16 mouse cellular contexts compared by ENCODE assay signal in the genomic region with DNA sequence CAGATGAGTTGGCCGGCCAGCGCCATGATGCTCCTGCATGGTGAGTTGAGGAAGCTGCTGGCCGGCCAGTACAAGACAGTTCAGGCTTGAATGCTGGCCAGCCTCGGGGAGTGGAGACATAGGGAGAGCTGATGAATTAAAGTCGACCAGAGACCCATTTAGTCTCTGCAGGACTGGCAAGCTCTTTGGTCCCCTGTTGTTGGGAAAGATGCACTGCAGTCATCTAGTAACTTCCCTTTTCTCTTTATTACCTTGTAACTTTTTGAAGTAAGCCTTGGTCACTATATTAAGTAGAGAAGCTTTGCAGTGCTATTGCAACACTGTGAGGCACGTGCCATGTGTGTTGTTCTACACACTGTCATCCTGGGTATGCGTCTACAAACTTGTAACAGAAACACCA. TPM values are rescaled to one million over a fixed set of nuclear protein-coding genes. Genes with fewer than 3 reads are reported as not detected.
DNase-seq lines count a peak whose midpoint lies in the region; ATAC-seq and TF ChIP-seq lines count a peak whose summit lies in the region.
"Had no signal": no experiment of that assay in that cellular context is flagged by ENCODE, and none has a peak within 500 bp of the region (broad histone marks: within the 10 kb centered on the region; RNA-seq: fewer than 3 reads in every experiment).

No protein-coding gene starts in this region.

- no peak overlapping the region for H3K4me3 ChIP-seq in heart, adult 2 months
- no peak overlapping the region for H3K4me3 ChIP-seq in stomach, postnatal 0 days (ENCODE audit: low read depth, low read length)
- no peak overlapping the region for H3K4me3 ChIP-seq in forebrain, embryonic 16.5 days (replicated peaks; ENCODE audit: low read length)
- H3K4me3 ChIP-seq: limb, embryonic 13.5 days had no signal

- no peak overlapping the region for H3K4me2 ChIP-seq in stomach, postnatal 0 days (replicated peaks; ENCODE audit: low read depth)
- H3K4me2 ChIP-seq in forebrain, embryonic 16.5 days (ENCODE audit: low read length) = no peak overlapping the region
- H3K4me2 ChIP-seq: limb, embryonic 13.5 days had no signal

- WGBS in heart, adult 2 months = 66% methylated on average over 7 of the region's 7 CpGs
- whole genome bisulfite sequencing in stomach, postnatal 0 days = 47% methylated on average over 7 of the region's 7 CpGs
- 79% methylated on average over 7 of the region's 7 CpGs for WGBS in forebrain, embryonic 16.5 days

- H3K27me3 ChIP-seq in heart, adult 2 months (ENCODE audit: control insufficient read depth, insufficient read depth, low read length) = no peaks in the 10 kb centered on the region
- H3K27me3 ChIP-seq in stomach, postnatal 0 days (ENCODE audit: control insufficient read depth, insufficient read depth, low read length) = no peaks in the 10 kb centered on the region
- no peaks in the 10 kb centered on the region for H3K27me3 ChIP-seq in forebrain, embryonic 16.5 days (replicated peaks; ENCODE audit: control insufficient read depth, insufficient read depth, low read length)
- H3K27me3 ChIP-seq: limb, embryonic 13.5 days had no signal

- no peak for TF ChIP-seq POLR2A in heart, adult 2 months (IDR thresholded peaks at IDR 0.05; ENCODE audit: insufficient read depth, low read depth, low read length)

- peaks cover 7% of the 10 kb centered on the region for H3K79me2 ChIP-seq in heart, adult 2 months (replicated peaks; ENCODE audit: control insufficient read depth, insufficient read depth, low read length)

- ATAC-seq in stomach, postnatal 0 days (ENCODE audit: low FRiP score, low TSS enrichment) = peak; percentile 31
- ATAC-seq in forebrain, embryonic 16.5 days = no peak

- intact Hi-C loops in heart, adult 2 months (cut with DNase I) = no loop called here

- 0 out of 2 replicates have a peak, but pooled peaks have one; percentile 13 for TF ChIP-seq CTCF in heart, adult 2 months (IDR thresholded peaks at IDR 0.05)
- TF ChIP-seq CTCF in stomach, postnatal 0 days (IDR thresholded peaks at IDR 0.05; ENCODE audit: low read depth) = peak; percentile 41; the same call in 1 of the 2 replicates

- H3K27ac ChIP-seq in heart, adult 2 months = no peak overlapping the region
- H3K27ac ChIP-seq in stomach, postnatal 0 days (replicated peaks) = peak overlapping the region; percentile 40
- H3K27ac ChIP-seq in forebrain, embryonic 16.5 days (ENCODE audit: low read length) = no peak overlapping the region
- H3K27ac ChIP-seq: limb, embryonic 13.5 days had no signal

- DNase-seq in heart, adult 2 months = no peak
- no peak for DNase-seq in heart, postnatal 4 days
- peak; percentile 41 for DNase-seq in urinary bladder, postnatal 14 days (ENCODE audit: low spot score)
- no peak for DNase-seq in urinary bladder, adult 18-20 months (ENCODE audit: low spot score in 2 of 2)
- peak; percentile 52 for DNase-seq in lung, postnatal 36 days
- DNase-seq in stomach, postnatal 0 days (ENCODE audit: low spot score) = no peak
- DNase-seq in layer of hippocampus, postnatal 14 days (ENCODE audit: low spot score in 2 of 2) = no peak
- DNase-seq: cerebellum, adult 11-12 months; heart, adult 18-20 months; heart, postnatal 14 days; kidney, adult 11 months; layer of hippocampus, adult 9-11 months; spleen, adult 18-20 months had no signal

- no peak overlapping the region for H3K9ac ChIP-seq in heart, adult 2 months (ENCODE audit: low read depth, low read length)
- no peak overlapping the region for H3K9ac ChIP-seq in stomach, postnatal 0 days (ENCODE audit: low read length)
- no peak overlapping the region for H3K9ac ChIP-seq in forebrain, embryonic 16.5 days (replicated peaks; ENCODE audit: low read depth, low read length)
- H3K9ac ChIP-seq: limb, embryonic 13.5 days had no signal

- H3K4me1 ChIP-seq in heart, adult 2 months (ENCODE audit: control insufficient read depth, insufficient read depth, low read length) = peaks cover 11% of the 10 kb centered on the region
- H3K4me1 ChIP-seq in stomach, postnatal 0 days (replicated peaks; ENCODE audit: control insufficient read depth, insufficient read depth) = peaks cover 8% of the 10 kb centered on the region
- peaks cover 11% of the 10 kb centered on the region for H3K4me1 ChIP-seq in forebrain, embryonic 16.5 days (replicated peaks; ENCODE audit: control insufficient read depth, insufficient read depth, low read length)

- no peaks in the 10 kb centered on the region for H3K36me3 ChIP-seq in heart, adult 2 months (ENCODE audit: control insufficient read depth, insufficient read depth, low read length)
- H3K36me3 ChIP-seq in stomach, postnatal 0 days (ENCODE audit: control insufficient read depth, insufficient read depth, low read length) = no peaks in the 10 kb centered on the region
- no peaks in the 10 kb centered on the region for H3K36me3 ChIP-seq in forebrain, embryonic 16.5 days (ENCODE audit: control insufficient read depth, insufficient read depth)

- no peaks in the 10 kb centered on the region for H3K9me3 ChIP-seq in stomach, postnatal 0 days (ENCODE audit: control insufficient read depth, low read length)
- H3K9me3 ChIP-seq in forebrain, embryonic 16.5 days (ENCODE audit: control insufficient read depth, low read length) = no peaks in the 10 kb centered on the region
- H3K9me3 ChIP-seq: G1E; limb, embryonic 13.5 days had no signal

- no peak for TF ChIP-seq EP300 in heart, adult 2 months (IDR thresholded peaks at IDR 0.05; ENCODE audit: insufficient read depth, low read depth, low read length)
- TF ChIP-seq EP300 in stomach, postnatal 0 days (optimal IDR thresholded peaks at IDR 0.05) = no peak

RNA-seq across cellular contexts. Expression of gene Taf11, which starts 15.9 kb away (rescaled TPM):
- total RNA-seq in heart, adult 2 months (2021) = 10 to 100 TPM; 21.5 to 21.6 TPM
- 12.5 and 13.2 TPM in 2 replicates for polyA plus RNA-seq in heart, adult 2 months (2012; rRNA removed)
- 10 to 100 TPM; 28.5 to 29.3 TPM for total RNA-seq in heart, postnatal 4 days (2021)
- 33.4 and 34.0 TPM in 2 replicates for polyA plus RNA-seq in stomach, postnatal 0 days (2015; fragmentation: Nextera tagmentation; extraction: Ambion mirVana)
- polyA plus RNA-seq in forebrain, embryonic 16.5 days (2015; fragmentation: Nextera tagmentation; extraction: Ambion mirVana) = 67.1 and 72.7 TPM in 2 replicates
- total RNA-seq in layer of hippocampus, postnatal 14 days (2021) = 10 to 100 TPM; 29.7 to 35.7 TPM

RNA-seq across cellular contexts. Expression of gene Anks1, which starts 16.4 kb away (rescaled TPM):
- total RNA-seq in heart, adult 2 months (2021) = 10 to 100 TPM; 51.6 to 76.4 TPM
- polyA plus RNA-seq in heart, adult 2 months (2012; rRNA removed) = 64.4 and 90.1 TPM in 2 replicates
- total RNA-seq in heart, postnatal 4 days (2021) = 10 to 100 TPM; 54.2 to 59.2 TPM
- 7.8 and 8.3 TPM in 2 replicates for polyA plus RNA-seq in stomach, postnatal 0 days (2015; fragmentation: Nextera tagmentation; extraction: Ambion mirVana)
- 27.8 and 36.5 TPM in 2 replicates for polyA plus RNA-seq in forebrain, embryonic 16.5 days (2015; fragmentation: Nextera tagmentation; extraction: Ambion mirVana)
- 10 to 100 TPM; 38.0 to 39.5 TPM for total RNA-seq in layer of hippocampus, postnatal 14 days (2021)

Comparison
In these comparisons a context has a peak if more than half of its experiments do, and no peak if none do; other contexts are left out.
1. DNase-seq: peak in urinary bladder, postnatal 14 days (single experiment) and lung, postnatal 36 days (single experiment); none in heart, adult 2 months (0 of 2), heart, postnatal 4 days (single experiment), urinary bladder, adult 18-20 months (0 of 2), stomach, postnatal 0 days (single experiment) and layer of hippocampus, postnatal 14 days (0 of 2).